Mouse (Mus musculus) neutrophil, adult 83 days (primary cell): ENCODE data around the gene Trim14. TPM values are rescaled to one million over a fixed set of nuclear protein-coding genes. Genes with fewer than 3 reads are reported as not detected.

Experiments
- total RNA-seq, 2 experiments: library from RNA; stranded (reverse); gene quantifications; one replicate each; pipeline ENCODE4 v1.2.4; 2023

The Trim14 gene
- 10 to 100 TPM; 21.8 to 22.8 TPM for total RNA-seq

GRCm38 (mm10) chr4:46535840-46536361, at the start of gene Trim14:
TSS of gene Trim14 (minus strand) at chr4:46536141.

DNA sequence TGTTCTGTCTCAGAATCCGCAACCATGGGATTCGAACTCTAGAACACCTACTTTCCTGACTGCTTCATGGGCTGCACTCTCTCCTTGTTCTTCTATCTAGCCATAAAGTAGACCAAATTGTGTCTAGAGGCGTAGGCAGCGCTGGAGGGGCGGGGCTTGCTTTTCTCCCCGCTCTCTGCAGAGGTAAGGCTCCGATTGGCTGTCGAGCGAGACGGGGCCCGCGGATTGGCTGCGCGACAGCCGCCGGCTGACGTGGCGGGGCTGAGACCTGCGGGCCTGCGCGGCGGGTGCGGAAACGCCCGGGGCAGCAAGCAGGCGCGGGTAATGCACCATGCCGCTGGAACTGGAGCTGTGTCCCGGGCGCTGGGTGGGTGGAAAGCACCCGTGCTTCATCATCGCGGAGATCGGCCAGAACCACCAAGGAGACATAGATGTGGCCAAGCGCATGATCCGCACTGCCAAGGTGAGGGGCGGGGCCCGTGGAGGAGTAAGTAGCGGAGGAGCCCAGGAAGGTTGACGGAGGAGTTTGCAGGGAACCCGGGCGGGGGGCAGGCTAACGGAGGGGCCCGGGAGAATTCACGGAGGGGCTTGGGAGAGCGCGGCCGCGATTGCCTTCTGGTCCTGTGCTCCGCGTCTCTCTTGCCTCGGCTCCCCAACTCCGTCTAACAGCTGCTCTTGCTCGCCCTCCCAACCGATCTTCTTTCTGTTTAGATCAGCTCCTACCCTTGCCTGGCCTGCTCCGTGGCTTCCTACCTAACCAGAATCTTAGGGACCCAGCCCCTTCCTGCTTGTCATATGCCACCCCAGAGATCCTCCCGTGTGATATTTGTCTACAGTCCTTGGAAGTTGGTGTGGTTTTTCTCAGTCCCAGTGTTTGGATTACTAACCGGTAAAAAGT, 46.7 kb downstream of the Trim14 start, which contains the start of gene Nans:
Nans (plus strand) TSS at position 221 of the 898 bp plus-strand sequence.

GRCm38 (mm10) chr4:46450519-46451131, 85.3 kb downstream of the Trim14 start, which contains the start of gene Anp32b:
TSS of gene Anp32b (plus strand) at chr4:46450902.

Other genes with a start within 250 kb of the Trim14 start
- under 1 TPM in 1 of 2 experiments, not detected in 1; 0.15 TPM for gene Foxe1, start 192.5 kb downstream of the Trim14 start, total RNA-seq
- gene Trmo, start 146.7 kb downstream of the Trim14 start, total RNA-seq = 1 to 10 TPM; 3.8 to 5.2 TPM
- gene Hemgn, start 122.6 kb downstream of the Trim14 start, total RNA-seq = 10 to 100 TPM; 22.8 to 40.2 TPM
- 100 to 1,000 TPM; 215 to 233 TPM for gene Anp32b, start 85.2 kb downstream of the Trim14 start, total RNA-seq
- gene Nans, start 46.9 kb downstream of the Trim14 start, total RNA-seq = 10 to 100 TPM; 36.4 to 43.8 TPM
- 10 to 100 TPM; 39.7 to 47.9 TPM for gene Coro2a, start 66.1 kb upstream of the Trim14 start, total RNA-seq
- 10 to 100 TPM; 48.9 to 49.1 TPM for gene Tbc1d2, start 114.1 kb upstream of the Trim14 start, total RNA-seq